Mouse (Mus musculus) heart, embryonic 15.5 days (tissue): ENCODE measurements around the gene Ssh1. TPM values are rescaled to one million over a fixed set of nuclear protein-coding genes. Genes with fewer than 3 reads are reported as not detected.
A peak's percentile ranks its signal among the peaks of the same experiment; 100 is the strongest.

Source experiments
- ATAC-seq: fragments of 200-750 bp; cut with Nextera tagmentation; replicated peaks from 2 replicates; pipeline ENCODE4 v1.8.0; 2017; ENCODE audit warnings: low read depth, moderate TSS enrichment; ENCODE audit not compliant: insufficient number of reproducible peaks, insufficient read depth, low FRiP score
- H3K27ac ChIP-seq: fragments of 300-500 bp; sonication (generic); 2 replicates; pipeline ENCODE4 v1.5.1; 2015; ENCODE audit warnings: mild to moderate bottlenecking, inconsistent platforms
- H3K27me3 ChIP-seq: fragments of 300-500 bp; sonication (generic); 2 replicates; pipeline ENCODE4 v1.6.1; 2015; ENCODE audit warnings: inconsistent platforms
- H3K36me3 ChIP-seq: fragments of 300-500 bp; sonication (generic); 2 replicates; pipeline ENCODE4 v1.6.1; 2015; ENCODE audit warnings: mild to moderate bottlenecking, inconsistent platforms
- H3K4me1 ChIP-seq: fragments of 300-500 bp; sonication (generic); replicated peaks from 2 replicates; pipeline ENCODE4 v1.6.1; 2015; ENCODE audit warnings: inconsistent platforms
- H3K4me2 ChIP-seq: fragments of 300-500 bp; sonication (generic); 2 replicates; pipeline ENCODE4 v1.6.1; 2015; ENCODE audit warnings: inconsistent platforms, mild to moderate bottlenecking, moderate library complexity
- H3K4me3 ChIP-seq: fragments of 300-500 bp; sonication (generic); 2 replicates; pipeline ENCODE4 v1.5.1; 2015; ENCODE audit warnings: mild to moderate bottlenecking, inconsistent platforms
- H3K9ac ChIP-seq: fragments of 300-500 bp; sonication (generic); 2 replicates; pipeline ENCODE4 v1.6.1; 2015; ENCODE audit warnings: mild to moderate bottlenecking, inconsistent platforms
- H3K9me3 ChIP-seq: fragments of 300-500 bp; sonication (generic); replicated peaks from 2 replicates; pipeline ENCODE4 v1.6.1; 2016; ENCODE audit warnings: inconsistent platforms
- WGBS: fragments of 180-500 bp; shearing (Covaris S2); methylation state at CpG from one replicate; pipeline ENCODE4 v1.1.7; 2015; ENCODE audit warnings: mixed read lengths; 5-methylcytosine and 5-hydroxymethylcytosine counted together
- polyA plus RNA-seq: library from polyadenylated mRNA; unstranded; fragments of >200 nt; fragmentation: Nextera tagmentation; extraction: Ambion mirVana; gene quantifications from 2 replicates; pipeline ENCODE4 v1.2.1, GENCODE M21; 2015

The Ssh1 gene
- polyA plus RNA-seq, 1 experiment from 2014 or later = 9.0 TPM

DNA sequence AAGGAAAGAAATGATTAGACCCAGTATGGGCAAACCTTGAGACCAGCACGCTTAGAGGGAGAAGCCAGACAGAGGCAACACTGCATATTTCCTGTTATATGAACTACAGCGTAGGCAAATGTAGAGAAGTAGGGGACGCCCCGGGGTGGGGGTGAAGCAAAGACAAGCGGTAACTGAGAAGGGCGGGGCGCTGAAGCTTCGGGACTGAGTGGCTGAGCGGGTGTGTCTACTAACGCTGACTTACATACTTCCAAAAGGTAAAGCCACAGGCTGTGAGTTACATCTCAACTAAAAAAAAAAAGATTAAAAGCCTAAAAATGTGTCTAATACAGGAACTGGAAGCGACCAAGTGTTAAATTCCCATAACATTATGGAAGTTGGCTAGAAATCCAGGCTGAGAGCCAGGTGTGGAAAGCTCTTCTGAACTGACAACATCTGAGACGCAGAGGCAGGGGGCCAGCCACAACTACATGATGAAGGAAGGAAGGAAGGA lies 1.3 kb downstream of the Ssh1 start:
- no peak for ATAC-seq
- no peaks in the 10 kb centered on the region for H3K9me3 ChIP-seq
- peak overlapping the region; percentile 89 for H3K4me3 ChIP-seq
- peaks cover 48% of the 10 kb centered on the region for H3K4me1 ChIP-seq
- H3K27me3 ChIP-seq = no peaks in the 10 kb centered on the region
- peak overlapping the region; percentile 93 for H3K27ac ChIP-seq
- peak overlapping the region; percentile 87 for H3K9ac ChIP-seq
- H3K4me2 ChIP-seq = peak overlapping the region; percentile 84
- H3K36me3 ChIP-seq = peaks cover 8% of the 10 kb centered on the region; the same call in 1 of the 2 replicates
- WGBS = 13% methylated on average over 12 of the region's 12 CpGs

DNA sequence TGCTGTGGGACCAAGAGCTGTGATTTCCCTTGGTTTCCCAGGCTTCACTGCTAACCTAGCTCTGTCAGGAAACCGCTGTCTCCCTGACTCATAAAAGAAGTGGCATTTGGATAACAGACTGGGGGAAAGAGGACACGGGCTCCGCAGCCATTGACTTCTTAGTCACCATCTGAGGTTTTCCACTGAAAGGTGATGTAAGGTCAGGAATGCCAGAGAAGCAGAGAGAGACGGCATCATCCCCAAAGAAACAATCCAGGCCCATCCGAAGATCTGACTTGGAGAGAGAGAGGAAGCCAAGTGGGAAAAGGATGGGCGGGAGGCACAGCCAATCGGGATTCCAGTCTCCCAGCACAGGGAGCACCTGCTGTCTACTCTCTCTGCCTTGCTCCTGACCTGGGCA lies 2.6 kb downstream of the Ssh1 start:
- no peak for ATAC-seq

DNA sequence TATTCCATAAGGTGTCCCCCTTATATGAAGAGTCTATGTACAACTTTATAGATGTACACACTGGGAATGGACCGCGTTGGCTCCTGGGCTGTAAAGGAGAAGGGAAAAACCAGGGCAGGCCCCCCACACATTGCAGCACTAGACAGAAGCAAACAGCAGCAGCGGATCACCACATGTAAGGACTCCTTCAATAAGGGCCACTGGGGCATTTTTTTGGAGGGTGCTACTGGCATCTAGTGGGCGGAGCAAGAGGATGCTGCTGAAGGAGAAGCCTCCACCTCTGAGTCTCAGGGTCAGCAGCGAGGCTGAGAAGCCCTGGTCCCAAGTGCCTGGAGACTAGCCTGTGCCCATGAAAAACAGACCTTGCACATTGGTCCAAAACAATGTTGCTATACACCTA lies 3.1 kb downstream of the Ssh1 start:
- Histone ChIP-seq H3K9me3 (no peaks in the 10 kb centered on the region), H3K4me3 (no peak overlapping the region), H3K27me3 (no peaks in the 10 kb centered on the region), H3K9ac (no peak overlapping the region), H3K36me3 (peaks cover 8% of the 10 kb centered on the region; the same call in 1 of the 2 replicates), H3K27ac (no peak overlapping the region), H3K4me2 (no peak overlapping the region), H3K4me1 (peaks cover 54% of the 10 kb centered on the region)
- no peak for ATAC-seq
- 88% methylated on average over 5 of the region's 5 CpGs for WGBS

More for the DNA sequence above, 2.6 kb downstream of the Ssh1 start:
- WGBS = 56% methylated on average over 7 of the region's 7 CpGs
- H3K27me3 ChIP-seq = no peaks in the 10 kb centered on the region
- H3K4me1 ChIP-seq = peaks cover 50% of the 10 kb centered on the region
- H3K9ac ChIP-seq = no peak overlapping the region
- no peak overlapping the region for H3K4me3 ChIP-seq
- peaks cover 8% of the 10 kb centered on the region; the same call in 1 of the 2 replicates for H3K36me3 ChIP-seq
- 0 out of 2 replicates have a peak overlapping the region, but pooled peaks have one; percentile 5 for H3K4me2 ChIP-seq
- H3K27ac ChIP-seq = no peak overlapping the region
- H3K9me3 ChIP-seq = no peaks in the 10 kb centered on the region

DNA sequence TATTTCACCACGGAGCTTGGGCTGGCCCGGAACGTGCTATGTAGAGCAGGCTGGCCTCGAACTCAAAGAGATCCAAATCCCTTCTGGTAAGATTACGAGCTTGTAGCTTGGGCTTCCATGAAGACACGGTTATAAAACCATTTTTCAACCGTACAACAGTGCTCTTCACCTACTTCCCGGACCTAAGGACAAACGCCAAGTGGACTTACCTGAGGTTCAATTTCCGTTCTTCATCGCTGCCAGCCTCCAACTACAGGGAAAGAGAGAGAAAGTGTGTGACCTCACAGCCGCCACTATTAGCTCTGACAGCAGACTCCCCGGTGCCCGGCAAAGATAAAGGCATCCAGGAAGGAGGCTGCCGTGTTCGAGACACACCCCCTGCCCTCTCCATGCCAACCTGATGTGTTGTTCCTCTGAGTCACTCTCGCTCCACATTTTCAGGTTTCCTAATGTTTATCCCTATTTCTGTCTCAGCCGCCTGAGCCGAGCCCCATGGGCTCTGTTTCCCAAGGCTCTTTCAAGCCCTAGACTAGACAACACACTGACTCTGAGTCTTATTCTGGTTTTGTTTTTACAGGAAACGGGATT lies 4.2 kb downstream of the Ssh1 start:
- H3K27ac ChIP-seq = no peak overlapping the region
- no peak overlapping the region for H3K4me2 ChIP-seq
- no peaks in the 10 kb centered on the region for H3K9me3 ChIP-seq
- H3K27me3 ChIP-seq = no peaks in the 10 kb centered on the region
- H3K36me3 ChIP-seq = peaks cover 8% of the 10 kb centered on the region; the same call in 1 of the 2 replicates
- no peak for ATAC-seq
- no peak overlapping the region for H3K4me3 ChIP-seq
- H3K9ac ChIP-seq = no peak overlapping the region
- peaks cover 57% of the 10 kb centered on the region for H3K4me1 ChIP-seq
- 65% methylated on average over 20 of the region's 20 CpGs for WGBS

DNA sequence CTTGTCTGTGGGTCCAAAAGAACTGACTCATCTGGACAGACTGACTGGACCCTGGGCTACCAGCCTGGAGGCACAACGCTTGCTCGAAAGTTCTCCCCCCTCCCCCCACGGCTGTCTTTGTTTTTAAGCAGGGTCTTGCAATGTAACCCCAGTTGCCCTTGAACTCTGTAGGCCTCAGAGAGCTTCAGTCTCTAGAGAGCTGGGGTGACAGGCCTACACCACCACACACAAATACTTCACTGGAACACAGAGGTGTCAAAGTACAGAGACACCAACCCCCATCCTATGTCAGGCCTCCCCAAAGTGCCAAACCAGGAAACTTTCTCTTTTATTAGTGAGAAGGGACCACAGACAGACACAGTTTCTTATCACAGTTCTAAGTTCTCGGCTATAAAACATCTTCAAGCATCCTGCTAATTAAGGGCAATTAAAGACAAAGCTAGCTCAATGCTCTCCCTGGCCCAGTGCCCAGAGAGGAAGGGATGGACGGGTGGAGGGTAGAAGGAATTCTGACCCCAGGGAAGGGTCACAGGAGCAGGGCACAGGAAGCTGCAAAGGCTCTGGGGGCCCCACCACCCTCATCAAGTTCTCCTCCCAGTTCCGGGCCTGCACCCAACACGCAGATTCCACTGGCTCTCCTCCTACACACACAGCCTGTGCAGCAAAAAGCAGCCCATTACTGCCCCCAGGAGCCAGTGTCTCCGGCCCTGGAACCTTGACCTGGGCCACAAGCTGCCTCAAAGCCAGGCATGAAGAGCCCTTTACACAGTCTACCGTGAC lies 7.3 kb downstream of the Ssh1 start:
- Histone ChIP-seq H3K9me3 (no peaks in the 10 kb centered on the region), H3K27me3 (no peaks in the 10 kb centered on the region), H3K36me3 (peaks cover 8% of the 10 kb centered on the region; the same call in 1 of the 2 replicates), H3K4me3 (no peak overlapping the region), H3K9ac (no peak overlapping the region), H3K4me1 (peaks cover 54% of the 10 kb centered on the region), H3K4me2 (no peak overlapping the region), H3K27ac (peak overlapping the region; percentile 59)
- peak; percentile 43; the same call in 1 of the 2 replicates for ATAC-seq
- WGBS = 32% methylated on average over 9 of the region's 9 CpGs

DNA sequence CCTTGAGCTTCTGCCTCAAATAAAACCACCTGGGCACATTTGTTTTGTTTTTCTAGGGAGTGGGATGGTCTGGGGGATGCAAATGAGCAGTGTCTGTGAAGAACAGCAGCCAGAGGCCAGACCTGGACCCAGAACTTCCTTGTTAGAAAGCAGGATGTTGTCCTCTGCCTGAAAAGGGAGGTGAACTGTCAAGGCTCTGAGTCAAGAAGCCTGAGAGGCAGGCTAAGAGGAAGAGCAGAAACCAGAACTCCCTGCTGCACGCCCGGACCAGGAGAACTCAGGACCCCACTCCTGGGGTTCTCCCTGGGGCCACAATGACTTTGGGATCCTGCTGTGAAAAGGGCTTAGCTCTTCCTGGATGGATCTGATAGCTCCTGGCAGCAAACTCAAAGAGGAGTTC lies 8.0 kb downstream of the Ssh1 start:
- no peak overlapping the region for H3K4me2 ChIP-seq
- no peaks in the 10 kb centered on the region for H3K9me3 ChIP-seq
- 61% methylated on average over 2 of the region's 2 CpGs for WGBS
- H3K27me3 ChIP-seq = no peaks in the 10 kb centered on the region
- peak overlapping the region; percentile 59 for H3K27ac ChIP-seq
- no peak overlapping the region for H3K4me3 ChIP-seq
- peaks cover 51% of the 10 kb centered on the region for H3K4me1 ChIP-seq
- H3K36me3 ChIP-seq = peaks cover 8% of the 10 kb centered on the region; the same call in 1 of the 2 replicates
- no peak overlapping the region for H3K9ac ChIP-seq
- ATAC-seq = no peak

DNA sequence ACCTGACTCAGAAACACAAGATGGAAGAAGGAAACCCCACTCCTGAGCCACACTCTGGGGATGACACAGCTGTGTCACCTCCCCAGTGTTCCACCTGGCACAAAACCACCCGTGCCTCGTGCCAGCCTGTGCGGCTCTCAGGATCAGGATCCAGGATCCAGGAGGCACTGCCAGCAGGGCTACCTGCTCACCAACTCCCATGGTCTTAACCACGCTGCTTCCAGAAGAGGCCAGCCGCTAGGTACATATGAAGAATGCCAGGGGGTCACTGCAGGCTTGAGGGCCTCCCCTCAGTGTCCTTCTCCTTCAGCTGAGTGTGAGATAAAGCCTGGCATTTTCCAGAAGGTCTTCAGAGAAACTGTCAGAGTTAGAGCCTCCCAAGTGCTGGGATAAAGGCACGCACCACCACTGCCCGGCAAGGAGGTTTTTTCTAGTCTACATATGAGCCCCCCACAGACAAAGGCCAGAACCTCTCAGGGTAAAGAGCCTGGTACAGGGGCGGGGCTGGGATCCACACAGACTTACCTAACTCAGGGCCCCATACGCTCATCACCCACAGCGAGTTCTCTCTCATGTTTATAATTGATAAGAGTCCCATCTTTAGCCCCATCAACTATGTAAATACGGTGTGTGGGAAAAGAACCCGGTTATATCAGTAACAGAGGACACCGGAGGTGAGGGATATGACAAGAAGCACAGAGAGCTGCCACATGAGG lies 9.5 kb downstream of the Ssh1 start:
- Histone ChIP-seq H3K4me1 (peaks cover 39% of the 10 kb centered on the region), H3K9me3 (no peaks in the 10 kb centered on the region), H3K4me3 (no peak overlapping the region), H3K36me3 (peaks cover 6% of the 10 kb centered on the region; the same call in 1 of the 2 replicates), H3K9ac (no peak overlapping the region), H3K27me3 (no peaks in the 10 kb centered on the region), H3K4me2 (no peak overlapping the region), H3K27ac (no peak overlapping the region)
- ATAC-seq = no peak
- 69% methylated on average over 13 of the region's 13 CpGs for WGBS

DNA sequence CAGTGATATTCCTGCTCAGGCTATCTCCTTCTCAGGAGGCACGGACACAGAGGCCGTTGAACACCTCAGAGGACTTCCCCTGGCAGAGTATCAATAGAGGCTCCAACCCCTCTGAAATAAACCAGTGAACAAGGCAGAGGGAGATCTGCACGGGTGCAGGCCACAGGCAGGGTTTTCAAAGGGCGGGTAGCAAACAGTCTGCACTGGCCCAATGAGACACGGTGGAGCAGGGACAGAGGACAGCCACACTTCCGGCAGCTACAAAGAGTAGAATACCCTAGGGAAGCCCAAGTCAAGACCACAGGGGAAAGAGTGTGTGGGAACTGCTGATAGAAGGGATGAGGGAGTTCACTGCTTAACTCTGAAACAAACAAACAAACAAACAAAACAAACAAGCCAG lies 10.2 kb downstream of the Ssh1 start:
- no peaks in the 10 kb centered on the region for H3K27me3 ChIP-seq
- no peak for ATAC-seq
- no peak overlapping the region for H3K4me3 ChIP-seq
- no peaks in the 10 kb centered on the region; the same call in 1 of the 2 replicates for H3K36me3 ChIP-seq
- H3K9me3 ChIP-seq = no peaks in the 10 kb centered on the region
- peaks cover 38% of the 10 kb centered on the region for H3K4me1 ChIP-seq
- no peak overlapping the region for H3K27ac ChIP-seq
- no peak overlapping the region for H3K9ac ChIP-seq
- no peak overlapping the region for H3K4me2 ChIP-seq
- 37% methylated on average over 6 of the region's 6 CpGs for WGBS

DNA sequence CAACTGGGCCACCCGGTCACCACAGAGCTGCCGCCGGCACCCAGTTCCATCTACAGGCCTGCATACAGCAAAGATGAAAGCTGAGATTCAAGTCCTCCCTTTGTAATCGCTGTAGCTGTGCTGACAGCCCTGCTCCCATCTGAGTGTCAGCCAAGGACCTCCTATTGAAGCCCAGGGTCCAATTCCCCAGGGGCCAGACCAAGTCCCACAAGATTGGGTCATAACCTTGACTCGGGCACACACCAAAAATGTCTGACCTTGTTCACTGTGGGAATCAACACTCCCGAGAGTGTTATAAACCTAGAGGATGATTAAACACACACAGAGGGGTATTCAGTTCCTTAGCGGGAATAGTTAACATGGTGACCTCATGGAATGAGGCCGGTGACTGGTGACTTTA lies 11.9 kb downstream of the Ssh1 start:
- H3K9ac ChIP-seq = no peak overlapping the region
- no peak overlapping the region for H3K4me3 ChIP-seq
- peaks cover 42% of the 10 kb centered on the region for H3K4me1 ChIP-seq
- 56% methylated on average over 8 of the region's 8 CpGs for WGBS
- H3K27ac ChIP-seq = no peak overlapping the region
- H3K27me3 ChIP-seq = no peaks in the 10 kb centered on the region
- ATAC-seq = no peak
- no peak overlapping the region for H3K4me2 ChIP-seq
- no peaks in the 10 kb centered on the region for H3K9me3 ChIP-seq
- H3K36me3 ChIP-seq = no peaks in the 10 kb centered on the region; the same call in 1 of the 2 replicates

DNA sequence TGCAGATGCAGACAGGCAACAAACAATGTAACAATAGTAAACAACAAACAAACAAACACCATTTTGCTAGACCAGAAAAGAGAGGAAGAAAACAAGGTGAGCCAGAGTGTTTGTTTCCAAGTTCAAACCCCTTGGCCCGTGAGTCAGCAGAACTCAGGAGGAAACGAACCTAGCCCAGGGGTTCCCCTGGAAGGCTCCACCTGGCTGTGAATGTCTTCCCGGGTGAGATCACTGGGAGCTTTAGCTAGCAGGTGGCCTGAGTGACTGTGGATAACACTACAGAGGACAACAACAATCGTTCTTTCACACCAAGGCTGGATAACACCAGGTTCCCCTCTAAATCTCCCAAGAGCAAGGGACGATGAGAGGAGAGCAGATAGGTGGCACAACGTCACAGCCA lies 12.5 kb downstream of the Ssh1 start:
- H3K36me3 ChIP-seq = no peaks in the 10 kb centered on the region; the same call in 1 of the 2 replicates
- no peak overlapping the region for H3K9ac ChIP-seq
- no peak overlapping the region for H3K4me2 ChIP-seq
- peaks cover 42% of the 10 kb centered on the region for H3K4me1 ChIP-seq
- no peak for ATAC-seq
- no peak overlapping the region for H3K4me3 ChIP-seq
- no peak overlapping the region for H3K27ac ChIP-seq
- WGBS = 74% methylated on average over 6 of the region's 6 CpGs
- no peaks in the 10 kb centered on the region for H3K9me3 ChIP-seq
- no peaks in the 10 kb centered on the region for H3K27me3 ChIP-seq

DNA sequence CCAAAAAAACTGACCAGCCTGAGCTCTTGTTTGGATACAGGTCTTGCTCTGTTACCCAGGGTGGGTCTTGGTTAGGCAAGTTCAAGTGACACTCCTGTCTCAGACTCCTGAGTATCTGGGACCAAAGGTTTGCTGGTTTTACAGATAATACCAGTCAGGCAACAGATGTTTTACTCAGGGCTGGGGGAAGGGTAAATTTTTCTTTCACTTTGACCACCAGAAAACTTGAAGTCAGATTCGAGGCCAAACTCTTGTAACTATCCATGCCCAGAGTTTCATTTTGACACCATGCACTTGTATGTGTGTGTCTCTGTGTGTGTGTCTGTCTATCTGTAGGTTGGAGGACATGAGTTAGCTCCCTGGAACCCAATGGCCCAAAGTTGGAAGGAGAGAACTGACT lies 13.2 kb downstream of the Ssh1 start:
- Histone ChIP-seq H3K4me2 (no peak overlapping the region), H3K4me3 (no peak overlapping the region), H3K4me1 (peaks cover 42% of the 10 kb centered on the region), H3K36me3 (no peaks in the 10 kb centered on the region; the same call in 1 of the 2 replicates), H3K9me3 (no peaks in the 10 kb centered on the region), H3K27me3 (no peaks in the 10 kb centered on the region), H3K9ac (no peak overlapping the region), H3K27ac (no peak overlapping the region)
- 83% methylated on average over 1 of the region's 1 CpGs for WGBS
- no peak for ATAC-seq
